Mouse (Mus musculus) adrenal gland, postnatal 4 days (tissue): ENCODE results near the gene Dlgap1. TPM values are rescaled to one million over a fixed set of nuclear protein-coding genes. Genes with fewer than 3 reads are reported as not detected.

ENCODE experiments used
- DNase-seq, 2 experiments: peaks; one replicate each; pipeline ENCODE4 v3.0.0; 2021 to 2022; ENCODE audit warnings: low spot score in 2 of 2, mixed read lengths in 2 of 2
- total RNA-seq, 2 experiments: library from RNA; stranded (reverse); gene quantifications; 2 replicates each; pipeline ENCODE4 v1.2.3; 2021

Gene Dlgap1
- total RNA-seq, 2 experiments from 2014 or later: 41.0 to 41.5 TPM

- DNase-seq: no peak
Measured at GRCm38 (mm10) chr17:70455036-70455435, 486.2 kb downstream of the Dlgap1 start.

- DNase-seq: no peak
Measured at GRCm38 (mm10) chr17:70457103-70457502, 488.2 kb downstream of the Dlgap1 start.

- DNase-seq: no peak
Measured at GRCm38 (mm10) chr17:70462231-70462630, 493.4 kb downstream of the Dlgap1 start.

- DNase-seq: no peak
Measured at GRCm38 (mm10) chr17:70462771-70463491, 494.1 kb downstream of the Dlgap1 start.

- no peak for DNase-seq
Measured at GRCm38 (mm10) chr17:70466413-70466812, 497.5 kb downstream of the Dlgap1 start.

- no peak for DNase-seq
Measured at GRCm38 (mm10) chr17:70470970-70471371, 502.1 kb downstream of the Dlgap1 start.

- DNase-seq: no peak
Measured at GRCm38 (mm10) chr17:70472162-70472561, 503.3 kb downstream of the Dlgap1 start.

GRCm38 (mm10) chr17:70473871-70474270, 505.0 kb downstream of the Dlgap1 start:
- no peak for DNase-seq

- DNase-seq: no peak
Measured at GRCm38 (mm10) chr17:70483716-70484115, 514.8 kb downstream of the Dlgap1 start.

GRCm38 (mm10) chr17:70485668-70486067, 516.8 kb downstream of the Dlgap1 start:
- no peak for DNase-seq

- DNase-seq: no peak
Measured at GRCm38 (mm10) chr17:70486259-70486658, 517.4 kb downstream of the Dlgap1 start.

- no peak for DNase-seq
Measured at GRCm38 (mm10) chr17:70486831-70487230, 518.0 kb downstream of the Dlgap1 start.

GRCm38 (mm10) chr17:70488784-70489265, 520.0 kb downstream of the Dlgap1 start:
- no peak for DNase-seq

- DNase-seq: no peak
Measured at GRCm38 (mm10) chr17:70491575-70491974, 522.7 kb downstream of the Dlgap1 start.

- DNase-seq: no peak
Measured at GRCm38 (mm10) chr17:70494338-70494737, 525.5 kb downstream of the Dlgap1 start.

- DNase-seq: no peak
Measured at GRCm38 (mm10) chr17:70498256-70498655, 529.4 kb downstream of the Dlgap1 start.

GRCm38 (mm10) chr17:70501933-70502332, 533.1 kb downstream of the Dlgap1 start:
- no peak for DNase-seq

- DNase-seq: no peak
Measured at GRCm38 (mm10) chr17:70507759-70508158, 538.9 kb downstream of the Dlgap1 start.

GRCm38 (mm10) chr17:70510441-70510840, 541.6 kb downstream of the Dlgap1 start:
- DNase-seq: no peak

GRCm38 (mm10) chr17:70511401-70511800, 542.5 kb downstream of the Dlgap1 start:
- no peak for DNase-seq

GRCm38 (mm10) chr17:70513736-70514135, 544.9 kb downstream of the Dlgap1 start:
- DNase-seq: no peak

GRCm38 (mm10) chr17:70516506-70516905, 547.6 kb downstream of the Dlgap1 start:
- no peak for DNase-seq

GRCm38 (mm10) chr17:70517333-70517732, 548.5 kb downstream of the Dlgap1 start:
- DNase-seq: no peak
